Mouse (Mus musculus) kidney, adult 8-10 months (tissue): ENCODE results near the gene St6galnac6.

Source experiments
- DNase-seq, 2 experiments: peaks; one replicate each; pipeline ENCODE4 v3.0.0; 2022

The St6galnac6 gene

GRCm38 (mm10) chr2:32642813-32643212 lies 43.3 kb downstream of the St6galnac6 start:
- DNase-seq = no peak

- no peak for DNase-seq
Measured at GRCm38 (mm10) chr2:32644083-32644482, 44.6 kb downstream of the St6galnac6 start.

GRCm38 (mm10) chr2:32644799-32645475 lies 45.4 kb downstream of the St6galnac6 start:
- DNase-seq = no peak

- DNase-seq = no peak
Measured at GRCm38 (mm10) chr2:32645647-32646046, 46.1 kb downstream of the St6galnac6 start.

- peak; percentile 70 to 79 for DNase-seq
Measured at GRCm38 (mm10) chr2:32646379-32647056, 47.0 kb downstream of the St6galnac6 start, which contains the start of gene Eng. TSS of gene Eng (plus strand) at chr2:32646595.

GRCm38 (mm10) chr2:32647366-32647765 lies 47.9 kb downstream of the St6galnac6 start:
- no peak for DNase-seq

- no peak for DNase-seq
Measured at GRCm38 (mm10) chr2:32653764-32654163, 54.3 kb downstream of the St6galnac6 start.

- DNase-seq = peak in 1 of 2 experiments; percentile 60
Measured at GRCm38 (mm10) chr2:32654743-32655393, 55.4 kb downstream of the St6galnac6 start.

- DNase-seq = no peak
Measured at GRCm38 (mm10) chr2:32655394-32655744, 55.9 kb downstream of the St6galnac6 start.

GRCm38 (mm10) chr2:32655826-32656225 lies 56.3 kb downstream of the St6galnac6 start:
- DNase-seq = peak; percentile 79 to 88

GRCm38 (mm10) chr2:32658873-32659272 lies 59.4 kb downstream of the St6galnac6 start:
- no peak for DNase-seq

GRCm38 (mm10) chr2:32661509-32662107 lies 62.1 kb downstream of the St6galnac6 start:
- DNase-seq = peak; percentile 71 to 83

GRCm38 (mm10) chr2:32662291-32662690 lies 62.8 kb downstream of the St6galnac6 start:
- no peak for DNase-seq

GRCm38 (mm10) chr2:32665345-32665744 lies 65.8 kb downstream of the St6galnac6 start:
- no peak for DNase-seq

GRCm38 (mm10) chr2:32665853-32666252 lies 66.3 kb downstream of the St6galnac6 start:
- DNase-seq = no peak

GRCm38 (mm10) chr2:32667775-32668174 lies 68.3 kb downstream of the St6galnac6 start:
- no peak for DNase-seq

- DNase-seq = no peak
Measured at GRCm38 (mm10) chr2:32668176-32668575, 68.7 kb downstream of the St6galnac6 start.

GRCm38 (mm10) chr2:32669876-32670275 lies 70.4 kb downstream of the St6galnac6 start:
- DNase-seq = no peak
